Mouse (Mus musculus) liver, embryonic 14.5 days (tissue): ENCODE measurements around the gene Rorc.

Experiments used
- CTCF ChIP-seq: IDR thresholded peaks from 2 replicates; pipeline ENCODE4 v1.5.1; 2016; ENCODE audit warnings: antibody characterized with exemption, low read depth, control low read depth
- EP300 ChIP-seq: IDR thresholded peaks from 2 replicates; pipeline ENCODE4 v1.6.1; 2016; ENCODE audit warnings: antibody characterized with exemption, low read depth

DNA sequence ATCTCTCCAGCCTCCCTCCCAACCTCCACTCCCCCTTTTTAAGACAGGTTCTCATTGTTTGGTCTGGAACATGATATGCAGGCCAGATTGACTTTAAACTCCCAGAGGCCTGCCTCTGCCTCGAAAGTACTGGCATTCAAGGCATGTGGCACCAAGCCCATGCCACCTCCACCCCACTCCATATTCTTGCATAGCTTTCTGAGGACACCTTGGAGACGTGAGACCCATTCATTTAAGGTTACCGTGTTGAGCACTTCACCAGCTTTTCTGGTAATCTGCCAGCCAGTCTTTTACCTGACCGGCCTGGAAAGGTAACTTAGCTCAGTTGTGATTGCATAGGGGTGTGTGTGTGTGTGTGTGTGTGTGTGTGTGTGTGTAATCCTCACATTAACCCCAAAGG lies 33.0 kb downstream of the Rorc start:
- no peak for TF ChIP-seq CTCF
- TF ChIP-seq EP300 = no peak
